Mouse (Mus musculus): ENCODE measurements around the gene Tspan7.

The Tspan7 gene

GRCm38 (mm10) chrX:10484872-10485569 lies at the start of gene Tspan7:
Tspan7 (plus strand) TSS chrX:10485158.
- DNase-seq: peak; percentile 52

GRCm38 (mm10) chrX:10449323-10449980 lies 35.5 kb upstream of the Tspan7 start:
- DNase-seq: peak; percentile 82

GRCm38 (mm10) chrX:10450143-10451060 lies 34.6 kb upstream of the Tspan7 start:
- DNase-seq: peak; percentile 23

- no peak for DNase-seq
Observed at GRCm38 (mm10) chrX:10453798-10454197, 31.2 kb upstream of the Tspan7 start.

- DNase-seq: no peak
Observed at GRCm38 (mm10) chrX:10457256-10457655, 27.7 kb upstream of the Tspan7 start.

GRCm38 (mm10) chrX:10477088-10477487 lies 7.9 kb upstream of the Tspan7 start:
- DNase-seq: no peak

- DNase-seq: no peak
Observed at GRCm38 (mm10) chrX:10479031-10479886, 5.7 kb upstream of the Tspan7 start.

- DNase-seq: no peak
Observed at GRCm38 (mm10) chrX:10479943-10480342, 5.0 kb upstream of the Tspan7 start.

GRCm38 (mm10) chrX:10485664-10486211 lies 780 bp downstream of the Tspan7 start:
- DNase-seq: peak; percentile 71

GRCm38 (mm10) chrX:10498580-10498979 lies 13.6 kb downstream of the Tspan7 start:
- DNase-seq: no peak

- DNase-seq: no peak
Observed at GRCm38 (mm10) chrX:10502616-10503015, 17.7 kb downstream of the Tspan7 start.

- DNase-seq: no peak
Observed at GRCm38 (mm10) chrX:10514417-10514816, 29.5 kb downstream of the Tspan7 start.

- DNase-seq: no peak
Observed at GRCm38 (mm10) chrX:10514971-10515370, 30.0 kb downstream of the Tspan7 start.

- DNase-seq: no peak
Observed at GRCm38 (mm10) chrX:10516448-10516847, 31.5 kb downstream of the Tspan7 start.

GRCm38 (mm10) chrX:10516925-10517324 lies 32.0 kb downstream of the Tspan7 start:
- DNase-seq: no peak

- no peak for DNase-seq
Observed at GRCm38 (mm10) chrX:10517756-10518155, 32.8 kb downstream of the Tspan7 start.

GRCm38 (mm10) chrX:10518510-10518909 lies 33.6 kb downstream of the Tspan7 start:
- no peak for DNase-seq

- no peak for DNase-seq
Observed at GRCm38 (mm10) chrX:10535450-10535849, 50.5 kb downstream of the Tspan7 start.

GRCm38 (mm10) chrX:10539009-10539408 lies 54.1 kb downstream of the Tspan7 start:
- no peak for DNase-seq

- DNase-seq: no peak
Observed at GRCm38 (mm10) chrX:10539482-10540166, 54.7 kb downstream of the Tspan7 start.

GRCm38 (mm10) chrX:10546840-10547239 lies 61.9 kb downstream of the Tspan7 start:
- no peak for DNase-seq

Data from layer of hippocampus, adult 9-11 months (tissue).